Mouse (Mus musculus) liver, embryonic 16.5 days (tissue): ENCODE data around the gene Arhgef10l. TPM values are rescaled to one million over a fixed set of nuclear protein-coding genes. Genes with fewer than 3 reads are reported as not detected.

Source experiments
- ATAC-seq: fragments of 200-750 bp; cut with Nextera tagmentation; 2 replicates; pipeline ENCODE4 v1.8.0; 2017; ENCODE audit warnings: low read depth, mild to moderate bottlenecking, moderate number of reproducible peaks, moderate library complexity
- H3K27ac ChIP-seq: fragments of 300-500 bp; sonication (generic); 2 replicates; pipeline ENCODE4 v1.5.1; 2014; ENCODE audit warnings: mild to moderate bottlenecking, low read length
- H3K27me3 ChIP-seq: fragments of 300-500 bp; sonication (generic); 2 replicates; pipeline ENCODE4 v1.6.1; 2014; ENCODE audit warnings: low read depth, low read length, mixed read lengths; ENCODE audit not compliant: control insufficient read depth, insufficient read depth
- H3K36me3 ChIP-seq: fragments of 300-500 bp; sonication (generic); 2 replicates; pipeline ENCODE4 v1.6.1; 2014; ENCODE audit warnings: mild to moderate bottlenecking; ENCODE audit not compliant: control insufficient read depth, insufficient read depth
- H3K4me1 ChIP-seq: fragments of 300-500 bp; sonication (generic); 2 replicates; pipeline ENCODE4 v1.6.1; 2014; ENCODE audit warnings: low read depth, low read length, mixed read lengths; ENCODE audit not compliant: control insufficient read depth
- H3K4me2 ChIP-seq: fragments of 300-500 bp; sonication (generic); 2 replicates; pipeline ENCODE4 v1.6.1; 2014; ENCODE audit warnings: low read depth, low read length, mixed read lengths
- H3K4me3 ChIP-seq: fragments of 300-500 bp; sonication (generic); 2 replicates; pipeline ENCODE4 v1.5.1; 2014; ENCODE audit warnings: low read depth, mild to moderate bottlenecking, low read length
- H3K9ac ChIP-seq: fragments of 300-500 bp; sonication (generic); 2 replicates; pipeline ENCODE4 v1.6.1; 2014; ENCODE audit warnings: low read depth, low read length
- H3K9me3 ChIP-seq: fragments of 300-500 bp; sonication (generic); replicated peaks from 2 replicates; pipeline ENCODE4 v1.6.1; 2016; ENCODE audit warnings: low read length; ENCODE audit not compliant: control insufficient read depth
- WGBS: fragments of 180-500 bp; shearing (Covaris S2); extraction: QIAGEN DNeasy Blood & Tissue Kit; methylation state at CpG from one replicate; pipeline ENCODE4 v1.1.7; 2014; ENCODE audit not compliant: insufficient replicate concordance; 5-methylcytosine and 5-hydroxymethylcytosine counted together
- polyA plus RNA-seq: library from polyadenylated mRNA; unstranded; fragments of >200 nt; fragmentation: Nextera tagmentation; extraction: Ambion mirVana; gene quantifications from 2 replicates; pipeline ENCODE4 v1.2.1, GENCODE M21; 2015

The Arhgef10l gene
- polyA plus RNA-seq, 1 experiment from 2014 or later: 6.6 TPM

DNA sequence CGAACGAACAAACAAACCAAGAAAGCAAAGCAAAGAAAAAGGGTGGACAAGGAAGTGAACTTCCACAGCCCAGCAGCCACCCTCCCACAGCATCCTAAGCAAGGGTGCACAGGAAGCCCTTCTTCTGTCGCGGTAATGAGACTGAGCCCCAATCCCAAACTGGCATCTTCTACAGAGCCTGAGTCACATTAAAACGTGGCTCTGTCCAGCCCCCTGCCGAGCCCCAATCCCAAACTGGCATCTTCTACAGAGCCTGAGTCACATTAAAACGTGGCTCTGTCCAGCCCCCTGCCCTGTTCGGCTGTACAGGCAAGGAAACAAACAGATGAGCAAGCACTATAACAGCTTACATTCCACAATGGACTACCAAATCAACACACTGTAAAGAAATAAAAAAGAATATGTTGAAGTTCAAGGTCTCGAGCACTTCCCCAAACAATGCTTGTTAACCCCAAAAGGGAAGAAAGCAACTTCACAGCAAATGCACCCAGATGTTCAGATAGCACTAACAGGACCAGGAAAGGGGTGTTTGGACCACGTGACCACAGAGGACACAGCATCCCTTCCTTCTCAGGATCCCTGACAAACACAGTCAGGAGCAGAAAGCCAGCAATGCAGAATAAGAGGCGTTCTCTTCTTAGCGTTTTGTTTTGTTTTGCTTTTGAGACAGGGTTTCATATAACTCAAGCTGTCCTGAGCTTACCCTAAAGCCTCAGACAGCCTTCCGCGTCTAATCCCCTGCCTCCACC is 11.8 kb downstream of the Arhgef10l start:
- no peaks in the 10 kb centered on the region for H3K9me3 ChIP-seq
- H3K4me3 ChIP-seq: no peak overlapping the region
- ATAC-seq: no peak
- H3K36me3 ChIP-seq: no peaks in the 10 kb centered on the region
- peaks cover 4% of the 10 kb centered on the region; the same call in 1 of the 2 replicates for H3K4me1 ChIP-seq
- H3K27ac ChIP-seq: no peak overlapping the region
- peaks cover 2% of the 10 kb centered on the region for H3K27me3 ChIP-seq
- H3K9ac ChIP-seq: no peak overlapping the region
- WGBS: 17% methylated on average over 14 of the region's 14 CpGs
- H3K4me2 ChIP-seq: no peak overlapping the region

DNA sequence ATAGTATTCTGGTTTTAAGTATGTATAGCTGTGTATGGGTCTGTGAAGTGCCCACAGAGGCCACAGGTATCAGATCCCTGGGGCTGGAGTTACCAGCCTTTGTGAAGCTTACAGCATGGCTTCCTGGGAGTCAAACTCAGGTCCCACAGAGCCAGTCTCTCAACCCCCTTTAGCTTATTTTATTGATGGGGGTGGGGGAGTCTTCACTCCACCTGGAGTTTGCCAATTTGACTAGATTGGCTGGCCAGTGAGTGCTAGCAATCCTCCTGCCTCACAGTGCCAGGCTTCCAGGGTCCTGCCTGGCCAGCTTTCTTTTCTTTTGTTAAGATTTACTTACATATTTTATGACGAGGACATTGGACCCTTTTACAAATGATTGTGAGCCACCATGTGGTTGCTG is 16.1 kb downstream of the Arhgef10l start:
- H3K27me3 ChIP-seq: peaks cover 15% of the 10 kb centered on the region
- H3K4me3 ChIP-seq: no peak overlapping the region
- no peak overlapping the region for H3K9ac ChIP-seq
- no peak overlapping the region for H3K27ac ChIP-seq
- H3K36me3 ChIP-seq: no peaks in the 10 kb centered on the region
- no peak overlapping the region for H3K4me2 ChIP-seq
- 27% methylated on average over 1 of the region's 1 CpGs for WGBS
- H3K4me1 ChIP-seq: no peaks in the 10 kb centered on the region; the same call in 1 of the 2 replicates
- ATAC-seq: no peak
- no peaks in the 10 kb centered on the region for H3K9me3 ChIP-seq

DNA sequence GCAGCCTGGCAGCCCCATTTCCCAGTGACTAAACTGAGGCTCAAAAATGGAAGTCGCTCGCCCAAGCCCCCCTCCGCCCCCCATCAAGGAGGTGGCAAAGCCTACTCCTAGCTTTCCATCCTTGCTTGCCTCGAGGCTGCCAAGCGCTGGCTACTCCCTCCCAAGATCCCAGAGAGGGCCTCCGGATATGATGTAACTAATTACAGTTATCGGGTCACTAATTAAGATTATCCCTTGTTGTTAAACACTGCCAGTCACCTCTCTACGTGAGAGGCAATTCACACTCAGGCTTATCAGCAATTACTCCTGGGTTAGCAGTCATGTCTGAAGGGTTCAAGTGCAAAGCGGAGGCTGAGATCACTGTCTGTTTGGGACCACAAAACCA is 16.6 kb downstream of the Arhgef10l start:
- no peak overlapping the region for H3K4me2 ChIP-seq
- H3K27me3 ChIP-seq: peaks cover 15% of the 10 kb centered on the region
- H3K9me3 ChIP-seq: no peaks in the 10 kb centered on the region
- H3K9ac ChIP-seq: no peak overlapping the region
- H3K27ac ChIP-seq: no peak overlapping the region
- H3K4me3 ChIP-seq: no peak overlapping the region
- no peaks in the 10 kb centered on the region for H3K36me3 ChIP-seq
- WGBS: 46% methylated on average over 9 of the region's 9 CpGs
- H3K4me1 ChIP-seq: no peaks in the 10 kb centered on the region; the same call in 1 of the 2 replicates
- ATAC-seq: no peak

DNA sequence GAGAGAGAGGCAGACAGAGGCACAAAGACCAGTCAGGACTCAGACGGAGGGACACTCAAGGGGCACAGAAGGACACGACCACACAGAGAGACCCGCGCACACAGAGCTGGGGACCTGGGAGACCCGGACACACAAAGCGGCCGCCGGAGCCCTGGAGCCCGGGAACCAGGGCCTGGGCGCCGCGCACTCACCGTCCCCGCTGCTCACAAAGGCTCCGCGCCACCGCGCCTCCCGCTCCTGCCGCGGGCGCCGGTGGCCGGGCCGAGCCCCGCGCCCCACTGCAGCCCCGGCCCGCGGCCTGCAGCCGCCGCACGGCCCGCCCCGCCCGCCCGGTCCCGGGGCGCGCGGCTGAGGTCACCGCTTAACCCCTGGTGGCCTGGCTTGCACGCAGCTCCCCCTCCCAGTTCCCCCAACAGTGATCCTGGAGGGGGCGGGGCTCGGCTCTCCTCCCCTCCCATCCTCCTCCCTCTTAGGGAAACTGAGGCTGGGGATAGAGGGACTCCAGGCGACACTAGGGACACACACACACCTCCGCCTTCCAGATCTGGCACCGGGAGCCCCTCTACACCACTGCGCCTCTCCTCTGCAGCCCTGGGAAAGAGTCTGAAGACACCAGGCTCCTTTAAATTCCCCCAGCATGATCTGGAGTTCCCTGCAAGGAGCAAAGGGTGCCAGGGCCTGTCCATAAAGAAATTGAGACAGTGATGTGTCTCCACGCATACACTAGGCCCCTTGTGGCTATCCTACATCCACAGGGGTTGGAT is 17.2 kb downstream of the Arhgef10l start:
- 4% methylated on average over 42 of the region's 50 CpGs for WGBS
- Histone ChIP-seq H3K27me3 (peaks cover 15% of the 10 kb centered on the region), H3K4me1 (no peaks in the 10 kb centered on the region; the same call in 1 of the 2 replicates), H3K9ac (peak overlapping the region; percentile 60), H3K4me3 (peak overlapping the region; percentile 58), H3K9me3 (no peaks in the 10 kb centered on the region), H3K4me2 (peak overlapping the region; percentile 43), H3K36me3 (no peaks in the 10 kb centered on the region), H3K27ac (no peak overlapping the region)
- ATAC-seq: peak; percentile 69

DNA sequence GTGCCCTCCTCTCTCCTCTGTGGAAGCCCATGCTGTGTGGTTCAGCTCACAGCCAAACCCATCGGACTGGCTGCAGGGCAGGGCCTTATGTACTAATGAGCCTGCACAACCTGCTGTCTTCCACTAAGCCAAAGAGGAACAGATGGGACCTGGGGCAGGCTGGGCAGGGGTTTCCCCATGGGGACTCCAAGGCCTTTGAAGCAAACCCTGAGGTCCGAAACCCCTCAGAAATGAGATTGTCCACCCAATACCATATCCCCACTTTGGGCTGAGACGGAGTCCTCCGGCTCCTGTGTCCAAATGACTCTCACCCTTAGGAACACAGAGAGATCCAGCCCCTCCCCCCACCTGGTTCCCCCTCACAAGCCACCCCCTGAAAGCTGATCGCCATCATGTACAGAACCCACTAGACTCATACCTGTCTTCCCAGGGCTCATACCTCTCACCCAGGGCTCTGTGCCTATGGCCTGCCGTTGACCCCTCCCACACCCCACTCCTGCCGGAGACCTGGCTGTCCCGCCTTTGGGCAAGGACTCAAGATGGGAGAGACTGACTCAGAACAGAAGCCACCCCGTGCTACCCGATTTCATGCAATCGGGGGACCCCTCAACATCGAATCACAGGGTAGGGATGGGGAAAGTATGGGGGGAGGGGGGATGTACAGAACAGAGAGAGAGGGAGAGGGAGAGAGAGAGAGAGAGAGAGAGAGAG is 17.9 kb downstream of the Arhgef10l start:
- Histone ChIP-seq H3K9me3 (no peaks in the 10 kb centered on the region), H3K4me1 (no peaks in the 10 kb centered on the region; the same call in 1 of the 2 replicates), H3K4me3 (peak overlapping the region; percentile 58), H3K27me3 (peaks cover 15% of the 10 kb centered on the region), H3K9ac (peak overlapping the region; percentile 60; the same call in 1 of the 2 replicates), H3K27ac (no peak overlapping the region), H3K36me3 (no peaks in the 10 kb centered on the region), H3K4me2 (peak overlapping the region; percentile 43)
- no peak for ATAC-seq
- WGBS: 13% methylated on average over 12 of the region's 12 CpGs

DNA sequence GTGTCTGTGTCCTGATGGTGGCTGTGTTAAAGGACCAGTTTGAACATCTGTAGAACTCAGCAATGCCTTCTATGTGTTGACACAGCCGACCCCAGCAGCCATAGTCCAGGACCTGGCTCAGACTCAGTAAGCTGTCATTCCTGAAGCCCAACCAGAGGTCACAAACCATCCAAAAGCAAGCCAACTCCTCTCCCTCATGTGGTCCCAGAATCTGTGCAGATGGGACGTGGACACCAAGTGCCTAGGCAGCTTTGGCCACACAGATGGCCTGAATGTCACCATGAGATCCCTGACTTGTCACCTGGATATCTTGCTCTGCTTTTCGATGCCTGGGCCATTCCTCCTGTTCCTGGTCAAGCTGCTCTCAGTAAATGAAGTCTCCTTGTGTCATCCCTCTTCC is 20.2 kb downstream of the Arhgef10l start:
- Histone ChIP-seq H3K27me3 (peaks cover 15% of the 10 kb centered on the region), H3K9me3 (no peaks in the 10 kb centered on the region), H3K4me2 (no peak overlapping the region), H3K4me1 (no peaks in the 10 kb centered on the region; the same call in 1 of the 2 replicates), H3K9ac (no peak overlapping the region), H3K27ac (no peak overlapping the region), H3K4me3 (no peak overlapping the region), H3K36me3 (no peaks in the 10 kb centered on the region)
- ATAC-seq: no peak
- 58% methylated on average over 3 of the region's 3 CpGs for WGBS

DNA sequence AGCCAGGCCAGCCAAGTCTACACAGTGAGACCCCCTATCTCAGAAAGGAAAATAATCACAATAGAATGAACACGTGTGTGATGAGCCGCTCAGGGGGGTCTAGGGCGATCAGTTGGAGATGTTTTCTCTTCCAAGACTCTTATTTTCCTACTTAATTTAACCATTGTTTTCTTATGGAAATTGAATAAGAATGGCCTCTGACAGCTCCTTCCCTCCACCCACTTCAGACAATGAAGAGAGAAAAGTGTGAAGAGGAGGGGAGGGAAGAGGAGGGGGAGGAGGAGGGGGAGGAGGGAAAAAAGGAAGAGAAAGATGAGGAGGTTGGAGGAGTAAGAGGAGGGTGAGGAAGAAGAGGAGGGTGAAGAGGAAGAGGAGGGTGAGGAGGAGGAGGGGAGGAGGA is 21.1 kb downstream of the Arhgef10l start:
- no peaks in the 10 kb centered on the region for H3K36me3 ChIP-seq
- H3K27me3 ChIP-seq: peaks cover 15% of the 10 kb centered on the region
- H3K9me3 ChIP-seq: no peaks in the 10 kb centered on the region
- H3K9ac ChIP-seq: no peak overlapping the region
- no peaks in the 10 kb centered on the region; the same call in 1 of the 2 replicates for H3K4me1 ChIP-seq
- ATAC-seq: no peak
- H3K4me2 ChIP-seq: no peak overlapping the region
- H3K4me3 ChIP-seq: no peak overlapping the region
- 49% methylated on average over 3 of the region's 3 CpGs for WGBS
- H3K27ac ChIP-seq: no peak overlapping the region

DNA sequence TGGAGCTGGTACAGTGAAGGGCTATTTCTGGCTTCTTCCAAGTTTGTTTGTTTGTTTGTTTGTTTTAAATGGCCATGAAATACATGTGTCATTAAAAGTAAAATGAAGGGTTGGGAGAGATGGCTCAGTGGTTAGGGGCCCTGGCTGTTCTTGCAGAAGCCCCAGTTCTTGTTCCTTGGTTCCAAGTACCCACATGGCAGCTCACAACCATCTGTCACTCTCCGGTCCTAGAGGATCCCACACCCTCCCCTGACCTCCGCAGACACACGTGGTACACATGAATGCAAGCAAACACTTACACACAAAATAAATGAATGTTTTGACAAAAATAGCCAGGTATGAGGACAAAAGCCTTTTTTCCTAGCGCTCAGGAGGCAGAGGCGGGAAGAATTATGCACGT is 21.5 kb downstream of the Arhgef10l start:
- H3K36me3 ChIP-seq: no peaks in the 10 kb centered on the region
- no peaks in the 10 kb centered on the region for H3K9me3 ChIP-seq
- H3K4me2 ChIP-seq: no peak overlapping the region
- H3K4me1 ChIP-seq: no peaks in the 10 kb centered on the region; the same call in 1 of the 2 replicates
- H3K27me3 ChIP-seq: peaks cover 15% of the 10 kb centered on the region
- H3K4me3 ChIP-seq: no peak overlapping the region
- H3K9ac ChIP-seq: no peak overlapping the region
- no peak overlapping the region for H3K27ac ChIP-seq
- WGBS: 59% methylated on average over 6 of the region's 6 CpGs
- ATAC-seq: no peak
